8 mouse cellular contexts compared by ENCODE assay signal in the genomic region with DNA sequence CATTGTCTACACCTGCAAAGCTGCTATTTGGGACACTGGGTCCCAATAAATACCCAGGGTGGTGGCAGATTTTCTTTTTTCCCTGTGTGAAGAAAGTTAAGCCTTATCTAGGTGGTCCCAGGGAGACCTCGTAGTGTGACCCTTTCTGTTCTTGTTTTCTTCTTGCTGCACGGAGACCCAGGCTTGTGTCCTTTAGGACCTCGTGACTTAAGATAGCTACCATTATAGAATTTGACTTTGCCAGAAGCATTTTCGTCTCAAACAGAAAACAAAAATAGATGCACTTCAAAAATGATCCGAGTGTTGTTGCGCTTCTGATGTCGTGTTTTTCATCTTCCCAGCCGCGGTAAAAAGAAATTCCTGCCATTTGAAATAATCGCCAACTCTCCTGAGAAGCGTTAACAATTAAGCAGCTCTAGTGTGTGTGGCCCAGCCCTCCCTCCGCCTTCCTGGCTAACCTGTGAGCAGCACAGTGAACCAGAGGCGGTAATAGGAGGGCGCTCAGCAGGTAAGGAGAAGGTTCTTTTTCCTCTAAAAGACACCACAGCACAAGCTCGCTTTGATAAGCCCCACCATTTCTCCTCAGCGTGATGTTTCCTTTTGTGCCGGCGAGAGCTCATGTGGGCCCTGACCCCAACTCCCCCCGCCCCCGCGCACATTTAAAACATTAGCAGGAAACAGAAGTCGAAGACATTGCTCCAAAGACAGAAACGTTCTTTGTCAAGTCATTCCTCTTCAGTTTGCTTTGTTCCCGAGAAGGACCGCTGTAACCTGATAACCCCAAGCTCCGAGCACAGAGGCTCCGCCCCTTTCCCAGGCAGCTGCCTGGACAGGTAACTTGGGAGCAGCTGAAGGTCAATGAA.
DNase-seq lines count a peak whose midpoint lies in the region; ATAC-seq and TF ChIP-seq lines count a peak whose summit lies in the region.

No protein-coding gene starts in this region.

- peak; percentile 71 for ATAC-seq in hindbrain, embryonic 12.5 days (ENCODE audit: low FRiP score)
- peak; percentile 83; the same call in 1 of the 2 replicates for ATAC-seq in limb, embryonic 12.5 days (ENCODE audit: insufficient number of reproducible peaks, insufficient read depth, low FRiP score, low TSS enrichment, low read depth)
- ATAC-seq in midbrain, embryonic 11.5 days (ENCODE audit: low FRiP score) = peak; percentile 63; the same call in 1 of the 2 replicates

- H3K27ac ChIP-seq in ES-E14 (ENCODE audit: insufficient read depth, low read depth, low read length, poor library complexity, severe bottlenecking) = peak overlapping the region; percentile 71
- 0 out of 2 replicates have a peak overlapping the region, but pooled peaks have one; percentile 30 for H3K27ac ChIP-seq in hindbrain, embryonic 12.5 days
- peak overlapping the region; percentile 56; the same call in 1 of the 2 replicates for H3K27ac ChIP-seq in limb, embryonic 12.5 days
- H3K27ac ChIP-seq in midbrain, embryonic 11.5 days (ENCODE audit: low read depth, low read length) = no peak overlapping the region

- 3% methylated on average over 27 of the region's 27 CpGs for WGBS in hindbrain, embryonic 12.5 days
- WGBS in limb, embryonic 12.5 days = 3% methylated on average over 27 of the region's 27 CpGs
- 2% methylated on average over 27 of the region's 27 CpGs for WGBS in midbrain, embryonic 11.5 days

- no peaks in the 10 kb centered on the region for H3K27me3 ChIP-seq in hindbrain, embryonic 12.5 days
- no peaks in the 10 kb centered on the region for H3K27me3 ChIP-seq in limb, embryonic 12.5 days
- H3K27me3 ChIP-seq in midbrain, embryonic 11.5 days (ENCODE audit: control insufficient read depth, insufficient read depth, low read length) = no peaks in the 10 kb centered on the region

- no peaks in the 10 kb centered on the region for H3K9me3 ChIP-seq in ES-E14 (ENCODE audit: control insufficient read depth, insufficient read depth, low read depth, low read length)
- H3K9me3 ChIP-seq in hindbrain, embryonic 12.5 days (replicated peaks) = 0 out of 2 replicates have a peak, but pooled peaks cover 3% of the 10 kb centered on the region
- peaks cover 4% of the 10 kb centered on the region; the same call in 1 of the 2 replicates for H3K9me3 ChIP-seq in limb, embryonic 12.5 days
- peaks cover 4% of the 10 kb centered on the region for H3K9me3 ChIP-seq in midbrain, embryonic 11.5 days (ENCODE audit: control insufficient read depth, low read length)

- H3K9ac ChIP-seq in ES-E14 (ENCODE audit: insufficient read depth, low read depth, low read length, poor library complexity, severe bottlenecking) = 0 out of 2 replicates have a peak overlapping the region, but pooled peaks have one; percentile 4
- peak overlapping the region; percentile 59 for H3K9ac ChIP-seq in hindbrain, embryonic 12.5 days
- H3K9ac ChIP-seq in limb, embryonic 12.5 days (replicated peaks) = peak overlapping the region; percentile 61
- peak overlapping the region; percentile 64 for H3K9ac ChIP-seq in midbrain, embryonic 11.5 days (ENCODE audit: low read length)

- H3K4me2 ChIP-seq in hindbrain, embryonic 12.5 days (replicated peaks) = peak overlapping the region; percentile 63
- H3K4me2 ChIP-seq in limb, embryonic 12.5 days = peak overlapping the region; percentile 75
- peak overlapping the region; percentile 62 for H3K4me2 ChIP-seq in midbrain, embryonic 11.5 days

- DNase-seq in ES-E14 (ENCODE audit: low read depth, low spot score) = peak; percentile 88
- peak; percentile 26 to 33 for DNase-seq in cerebellum, postnatal 14 days
- DNase-seq in midbrain, embryonic 11.5 days (ENCODE audit: low spot score, missing footprints) = peak; percentile 92
- DNase-seq in thymus, postnatal 4 days = peak; percentile 69
- no peak for DNase-seq in spleen, postnatal 10 days (ENCODE audit: low spot score in 2 of 2)
- DNase-seq in adrenal gland, adult 2 months = no peak

- no peaks in the 10 kb centered on the region for H3K36me3 ChIP-seq in ES-E14 (ENCODE audit: control insufficient read depth, insufficient read depth, low read length, poor library complexity, severe bottlenecking)
- H3K36me3 ChIP-seq in hindbrain, embryonic 12.5 days = no peaks in the 10 kb centered on the region
- no peaks in the 10 kb centered on the region for H3K36me3 ChIP-seq in limb, embryonic 12.5 days
- H3K36me3 ChIP-seq in midbrain, embryonic 11.5 days (ENCODE audit: control insufficient read depth, insufficient read depth, low read length) = no peaks in the 10 kb centered on the region

- H3K4me1 ChIP-seq in ES-E14 (ENCODE audit: control insufficient read depth in 2 of 2, insufficient read depth in 2 of 2, low read length in 2 of 2, poor library complexity in 1 of 2) = peaks cover 0 to 2% of the 10 kb centered on the region in 2 experiments; a peak in 2 of 4 replicates
- H3K4me1 ChIP-seq in hindbrain, embryonic 12.5 days = peaks cover 10% of the 10 kb centered on the region
- H3K4me1 ChIP-seq in limb, embryonic 12.5 days (replicated peaks) = peaks cover 10% of the 10 kb centered on the region
- H3K4me1 ChIP-seq in midbrain, embryonic 11.5 days (ENCODE audit: control insufficient read depth, insufficient read depth, low read length) = peaks cover 11% of the 10 kb centered on the region

- H3K4me3 ChIP-seq in ES-E14 (ENCODE audit: insufficient read depth in 1 of 2, low read depth in 1 of 2, low read length in 2 of 2, poor library complexity in 1 of 2, severe bottlenecking in 1 of 2) = peak overlapping the region; percentile 27 to 53; a peak in 3 of 4 replicates
- peak overlapping the region; percentile 32 for H3K4me3 ChIP-seq in hindbrain, embryonic 12.5 days
- H3K4me3 ChIP-seq in limb, embryonic 12.5 days (replicated peaks) = peak overlapping the region; percentile 41
- H3K4me3 ChIP-seq in midbrain, embryonic 11.5 days (ENCODE audit: low read depth, low read length) = peak overlapping the region; percentile 32

- in situ Hi-C loops in ES-E14 (cut with MboI; ENCODE audit: low sequenced_read_pairs in 2 of 2, unreplicated experiment in 2 of 2) = no loop called here

TF ChIP-seq in ES-E14, 5 proteins besides CTCF, POLR2A, EP300 and RAD21:
- TF ChIP-seq CHD2 (IDR thresholded peaks at IDR 0.05; ENCODE audit: low read depth, low read length) (no peak), MAFK (IDR thresholded peaks at IDR 0.05; ENCODE audit: insufficient read depth, low read depth, low read length) (peak; percentile 62; the same call in 1 of the 2 replicates)
TF ChIP-seq in ES-E14: peak in this region for 1.

Comparison
In these comparisons a context has a peak if more than half of its experiments do, and no peak if none do; other contexts are left out.
1. DNase-seq: peak in ES-E14 (single experiment), cerebellum, postnatal 14 days (2 of 2), midbrain, embryonic 11.5 days (single experiment) and thymus, postnatal 4 days (single experiment); none in spleen, postnatal 10 days (0 of 2) and adrenal gland, adult 2 months (single experiment).
2. H3K9ac ChIP-seq: peak in every context shown above with its lines; median percentile 64 in midbrain, embryonic 11.5 days; 61 in limb, embryonic 12.5 days; 59 in hindbrain, embryonic 12.5 days; 4 in ES-E14.
3. Peak in every context shown above with its lines, with median percentiles within 50 percentile points of each other: H3K4me3 ChIP-seq, ATAC-seq and H3K4me2 ChIP-seq.